Mouse (Mus musculus) neural tube, embryonic 14.5 days (tissue): Measurements from ENCODE around the gene P3h4. TPM values are rescaled to one million over a fixed set of nuclear protein-coding genes. Genes with fewer than 3 reads are reported as not detected.
"Not testable (repeated sequence)": the region's sequence is repeated elsewhere in the genome, so short reads cannot be mapped to it uniquely, and the experiment has no call there.

Experiments
- ATAC-seq: fragments of 200-750 bp; cut with Nextera tagmentation; 2 replicates; pipeline ENCODE4 v1.8.0; 2017; ENCODE audit warnings: low read depth, mild to moderate bottlenecking, moderate TSS enrichment, moderate library complexity
- H3K27ac ChIP-seq: fragments of 300-500 bp; sonication (generic); 2 replicates; pipeline ENCODE4 v1.5.1; 2014; ENCODE audit warnings: low read depth, mild to moderate bottlenecking, control low read depth, low read length, moderate library complexity, mixed read lengths
- H3K27me3 ChIP-seq: fragments of 300-500 bp; sonication (generic); 2 replicates; pipeline ENCODE4 v1.6.1; 2014; ENCODE audit warnings: low read length; ENCODE audit not compliant: control insufficient read depth, insufficient read depth
- H3K36me3 ChIP-seq: fragments of 300-500 bp; sonication (generic); 2 replicates; pipeline ENCODE4 v1.6.1; 2014; ENCODE audit warnings: low read length, mixed read lengths; ENCODE audit not compliant: control insufficient read depth, insufficient read depth
- H3K4me1 ChIP-seq: fragments of 300-500 bp; sonication (generic); 2 replicates; pipeline ENCODE4 v1.6.1; 2014; ENCODE audit warnings: low read length; ENCODE audit not compliant: control insufficient read depth, insufficient read depth
- H3K4me2 ChIP-seq: fragments of 300-500 bp; sonication (generic); 2 replicates; pipeline ENCODE4 v1.6.1; 2014; ENCODE audit warnings: mild to moderate bottlenecking, low read depth, low read length, control low read depth
- H3K4me3 ChIP-seq: fragments of 300-500 bp; sonication (generic); 2 replicates; pipeline ENCODE4 v1.5.1; 2014; ENCODE audit warnings: low read depth, low read length, control low read depth, mixed read lengths
- H3K9ac ChIP-seq: fragments of 300-500 bp; sonication (generic); replicated peaks from 2 replicates; pipeline ENCODE4 v1.6.1; 2014; ENCODE audit warnings: low read depth, mild to moderate bottlenecking, control low read depth, low read length, mixed read lengths
- H3K9me3 ChIP-seq: fragments of 300-500 bp; sonication (generic); 2 replicates; pipeline ENCODE4 v1.6.1; 2016; ENCODE audit warnings: low read length; ENCODE audit not compliant: control insufficient read depth
- WGBS: fragments of 180-500 bp; shearing (Covaris S2); extraction: QIAGEN DNeasy Blood & Tissue Kit; methylation state at CpG from one replicate; pipeline ENCODE4 v1.1.7; 2014; 5-methylcytosine and 5-hydroxymethylcytosine counted together
- microRNA-seq: library from miRNA; unstranded; fragments of <30 nt; microRNA quantifications from one replicate; pipeline ENCODE4, GENCODE M21; 2016
- polyA plus RNA-seq: library from polyadenylated mRNA; unstranded; fragments of >200 nt; fragmentation: Nextera tagmentation; extraction: Ambion mirVana; gene quantifications from 2 replicates; pipeline ENCODE4 v1.2.1, GENCODE M21; 2014

The P3h4 gene
- polyA plus RNA-seq, 1 experiment from 2014 or later, result 18.9 TPM

- 17% methylated on average over 8 of the region's 8 CpGs for WGBS
- ATAC-seq, result peak; percentile 74; the same call in 1 of the 2 replicates
- Histone ChIP-seq H3K9ac (no peak overlapping the region), H3K4me3 (no peak overlapping the region), H3K27me3 (0 out of 2 replicates have a peak, but pooled peaks cover 3% of the 10 kb centered on the region), H3K9me3 (no peaks in the 10 kb centered on the region), H3K4me2 (no peak overlapping the region), H3K36me3 (no peaks in the 10 kb centered on the region), H3K4me1 (no peaks in the 10 kb centered on the region), H3K27ac (no peak overlapping the region)
Observed at GRCm38 (mm10) chr11:100362209-100362978, 52.2 kb downstream of the P3h4 start.

GRCm38 (mm10) chr11:100361059-100361458 is 53.6 kb downstream of the P3h4 start:
- WGBS, result no CpG with 5 or more reads among the region's 13 CpGs
- not testable (repeated sequence) for H3K27me3 ChIP-seq, H3K9me3 ChIP-seq, H3K4me3 ChIP-seq, H3K27ac ChIP-seq, H3K9ac ChIP-seq, H3K36me3 ChIP-seq, ATAC-seq, H3K4me2 ChIP-seq, H3K4me1 ChIP-seq

GRCm38 (mm10) chr11:100360175-100360574 is 54.5 kb downstream of the P3h4 start:
- WGBS, result 89% methylated on average over 6 of the region's 6 CpGs
- no peak overlapping the region for H3K4me3 ChIP-seq

More at GRCm38 (mm10) chr11:100360175-100360574, 54.5 kb downstream of the P3h4 start:
- Histone ChIP-seq H3K27ac (no peak overlapping the region), H3K36me3 (no peaks in the 10 kb centered on the region), H3K9ac (no peak overlapping the region), H3K27me3 (0 out of 2 replicates have a peak, but pooled peaks cover 5% of the 10 kb centered on the region), H3K9me3 (no peaks in the 10 kb centered on the region), H3K4me2 (no peak overlapping the region), H3K4me1 (peaks cover 4% of the 10 kb centered on the region; the same call in 1 of the 2 replicates)
- no peak for ATAC-seq

Small RNA genes within 50 kb of the gene (microRNA-seq; reads per million reads assigned to microRNA genes)
- not detected for gene Gm27374

Other genes with a start within 250 kb of the P3h4 start
- gene Krt9, start 221.6 kb downstream of the P3h4 start, polyA plus RNA-seq, result 0.08 TPM in 1 of 2 replicates, not detected in the other
- 0.36 and 0.40 TPM in 2 replicates for gene Krt14, start 207.3 kb downstream of the P3h4 start, polyA plus RNA-seq
- not detected in 2 replicates for gene Krt16, start 165.9 kb downstream of the P3h4 start, polyA plus RNA-seq
- 0.22 TPM in 1 of 2 replicates, not detected in the other for gene Krt17, start 153.8 kb downstream of the P3h4 start, polyA plus RNA-seq
- gene Krt42, start 145.0 kb downstream of the P3h4 start, polyA plus RNA-seq, result not detected in 2 replicates
- gene Eif1, start 95.0 kb downstream of the P3h4 start, polyA plus RNA-seq, result 1,262 and 1,333 TPM in 2 replicates
- not detected in 2 replicates for gene Gast, start 80.4 kb downstream of the P3h4 start, polyA plus RNA-seq
- 71.6 and 93.7 TPM in 2 replicates for gene Hap1, start 58.7 kb downstream of the P3h4 start, polyA plus RNA-seq
- 43.0 and 58.9 TPM in 2 replicates for gene Jup, start 17.1 kb downstream of the P3h4 start, polyA plus RNA-seq
- gene Fkbp10, start 861 bp upstream of the P3h4 start, polyA plus RNA-seq, result 7.2 and 32.8 TPM in 2 replicates
- gene Nt5c3b, start 27.0 kb upstream of the P3h4 start, polyA plus RNA-seq, result 107 and 109 TPM in 2 replicates
- gene Klhl10, start 27.1 kb upstream of the P3h4 start, polyA plus RNA-seq, result 0.68 and 1.1 TPM in 2 replicates
- 15.7 and 16.1 TPM in 2 replicates for gene Klhl11, start 57.9 kb upstream of the P3h4 start, polyA plus RNA-seq
- 191 and 250 TPM in 2 replicates for gene Acly, start 113.2 kb upstream of the P3h4 start, polyA plus RNA-seq
- 1.7 and 2.2 TPM in 2 replicates for gene Ttc25, start 130.8 kb upstream of the P3h4 start, polyA plus RNA-seq
- gene Cnp, start 160.1 kb upstream of the P3h4 start, polyA plus RNA-seq, result 41.1 and 49.3 TPM in 2 replicates
- gene Nkiras2, start 204.4 kb upstream of the P3h4 start, polyA plus RNA-seq, result 108 and 110 TPM in 2 replicates
- gene Dnajc7, start 205.3 kb upstream of the P3h4 start, polyA plus RNA-seq, result 109 and 112 TPM in 2 replicates